Mouse (Mus musculus): ENCODE results near the gene Srebf1. TPM values are rescaled to one million over a fixed set of nuclear protein-coding genes. Genes with fewer than 3 reads are reported as not detected.

Gene Srebf1
- polyA plus RNA-seq, 1 experiment from 2014 or later = 68.7 TPM

- Histone ChIP-seq H3K36me3 (ENCODE audit: control insufficient read depth, insufficient read depth, low read length) (no peaks in the 10 kb centered on the region; the same call in 1 of the 2 replicates), H3K4me2 (ENCODE audit: low read depth, low read length, severe bottlenecking) (no peak overlapping the region), H3K9ac (ENCODE audit: low read length) (0 out of 2 replicates have a peak overlapping the region, but pooled peaks have one; percentile 2), H3K4me1 (replicated peaks; ENCODE audit: control insufficient read depth, insufficient read depth, low read length) (peaks cover 7% of the 10 kb centered on the region; the same call in 1 of the 2 replicates), H3K27me3 (ENCODE audit: control insufficient read depth, insufficient read depth, low read length) (no peaks in the 10 kb centered on the region), H3K4me3 (ENCODE audit: low read depth, low read length) (no peak overlapping the region), H3K9me3 (ENCODE audit: control insufficient read depth, low read length) (no peaks in the 10 kb centered on the region), H3K27ac (ENCODE audit: low read depth, low read length) (no peak overlapping the region; the same call in 1 of the 2 replicates)
- WGBS = 62% methylated on average over 5 of the region's 5 CpGs
- DNase-seq (ENCODE audit: low spot score) = no peak
- no peak for ATAC-seq (replicated peaks; ENCODE audit: low FRiP score)
Measured at GRCm38 (mm10) chr11:60247753-60248550, 25.6 kb upstream of the Srebf1 start.

GRCm38 (mm10) chr11:60246077-60246476 is 23.7 kb upstream of the Srebf1 start:
- DNase-seq (ENCODE audit: low spot score) = no peak
- Histone ChIP-seq H3K4me1 (replicated peaks; ENCODE audit: control insufficient read depth, insufficient read depth, low read length) (peaks cover 5% of the 10 kb centered on the region; the same call in 1 of the 2 replicates), H3K27me3 (ENCODE audit: control insufficient read depth, insufficient read depth, low read length) (no peaks in the 10 kb centered on the region), H3K9ac (ENCODE audit: low read length) (no peak overlapping the region), H3K4me3 (ENCODE audit: low read depth, low read length) (no peak overlapping the region), H3K4me2 (ENCODE audit: low read depth, low read length, severe bottlenecking) (no peak overlapping the region), H3K36me3 (ENCODE audit: control insufficient read depth, insufficient read depth, low read length) (no peaks in the 10 kb centered on the region; the same call in 1 of the 2 replicates), H3K9me3 (ENCODE audit: control insufficient read depth, low read length) (no peaks in the 10 kb centered on the region), H3K27ac (ENCODE audit: low read depth, low read length) (no peak overlapping the region)
- no peak for ATAC-seq (replicated peaks; ENCODE audit: low FRiP score)

GRCm38 (mm10) chr11:60244503-60245143 is 22.2 kb upstream of the Srebf1 start:
- DNase-seq (ENCODE audit: low spot score) = no peak
- WGBS = 75% methylated on average over 11 of the region's 11 CpGs

DNA sequence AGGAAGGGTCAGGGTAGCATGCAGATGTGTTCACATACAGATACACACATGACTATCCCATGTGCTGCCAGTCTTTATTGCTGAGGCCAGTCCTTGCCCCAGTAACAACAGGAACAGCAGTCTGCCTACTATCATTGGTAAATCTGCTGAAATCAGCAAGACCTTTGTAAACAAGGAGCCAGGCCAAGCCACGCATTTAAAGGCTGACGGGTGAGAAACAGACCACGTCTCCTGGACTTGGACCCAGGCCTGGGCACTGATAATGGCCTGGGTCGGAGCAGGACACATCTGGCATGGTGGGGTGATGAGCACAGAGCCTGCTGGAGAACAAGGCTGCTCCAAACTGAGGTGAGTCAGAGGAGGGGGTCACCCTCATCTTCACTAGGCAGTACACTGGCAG is 18.1 kb upstream of the Srebf1 start:
- Histone ChIP-seq H3K36me3 (ENCODE audit: control insufficient read depth, insufficient read depth, low read length) (no peaks in the 10 kb centered on the region), H3K9ac (ENCODE audit: low read length) (no peak overlapping the region), H3K4me2 (ENCODE audit: low read depth, low read length, severe bottlenecking) (no peak overlapping the region), H3K9me3 (ENCODE audit: control insufficient read depth, low read length) (no peaks in the 10 kb centered on the region), H3K27ac (ENCODE audit: low read depth, low read length) (no peak overlapping the region), H3K4me3 (ENCODE audit: low read depth, low read length) (no peak overlapping the region), H3K27me3 (ENCODE audit: control insufficient read depth, insufficient read depth, low read length) (no peaks in the 10 kb centered on the region), H3K4me1 (replicated peaks; ENCODE audit: control insufficient read depth, insufficient read depth, low read length) (no peaks in the 10 kb centered on the region)
- WGBS = 96% methylated on average over 4 of the region's 4 CpGs
- ATAC-seq (replicated peaks; ENCODE audit: low FRiP score) = no peak
- DNase-seq (ENCODE audit: low spot score) = no peak

More at GRCm38 (mm10) chr11:60244503-60245143, 22.2 kb upstream of the Srebf1 start:
- no peaks in the 10 kb centered on the region for H3K9me3 ChIP-seq (ENCODE audit: control insufficient read depth, low read length)
- no peak overlapping the region for H3K9ac ChIP-seq (ENCODE audit: low read length)
- no peaks in the 10 kb centered on the region; the same call in 1 of the 2 replicates for H3K36me3 ChIP-seq (ENCODE audit: control insufficient read depth, insufficient read depth, low read length)
- no peak overlapping the region for H3K4me3 ChIP-seq (ENCODE audit: low read depth, low read length)
- peaks cover 5% of the 10 kb centered on the region; the same call in 1 of the 2 replicates for H3K4me1 ChIP-seq (replicated peaks; ENCODE audit: control insufficient read depth, insufficient read depth, low read length)
- no peak for ATAC-seq (replicated peaks; ENCODE audit: low FRiP score)
- no peak overlapping the region for H3K4me2 ChIP-seq (ENCODE audit: low read depth, low read length, severe bottlenecking)
- H3K27ac ChIP-seq (ENCODE audit: low read depth, low read length) = no peak overlapping the region
- H3K27me3 ChIP-seq (ENCODE audit: control insufficient read depth, insufficient read depth, low read length) = no peaks in the 10 kb centered on the region

GRCm38 (mm10) chr11:60235351-60235750 is 13.0 kb upstream of the Srebf1 start:
- Histone ChIP-seq H3K9ac (ENCODE audit: low read length) (no peak overlapping the region), H3K4me1 (replicated peaks; ENCODE audit: control insufficient read depth, insufficient read depth, low read length) (peaks cover 2% of the 10 kb centered on the region; the same call in 1 of the 2 replicates), H3K9me3 (ENCODE audit: control insufficient read depth, low read length) (no peaks in the 10 kb centered on the region), H3K27ac (ENCODE audit: low read depth, low read length) (no peak overlapping the region), H3K36me3 (ENCODE audit: control insufficient read depth, insufficient read depth, low read length) (no peaks in the 10 kb centered on the region), H3K4me2 (ENCODE audit: low read depth, low read length, severe bottlenecking) (no peak overlapping the region), H3K4me3 (ENCODE audit: low read depth, low read length) (no peak overlapping the region), H3K27me3 (ENCODE audit: control insufficient read depth, insufficient read depth, low read length) (no peaks in the 10 kb centered on the region)
- DNase-seq (ENCODE audit: low spot score) = no peak
- 88% methylated on average over 5 of the region's 5 CpGs for WGBS
- ATAC-seq (replicated peaks; ENCODE audit: low FRiP score) = no peak

- ATAC-seq (replicated peaks; ENCODE audit: low FRiP score) = no peak
- peaks cover 2% of the 10 kb centered on the region; the same call in 1 of the 2 replicates for H3K4me1 ChIP-seq (replicated peaks; ENCODE audit: control insufficient read depth, insufficient read depth, low read length)
- 59% methylated on average over 8 of the region's 8 CpGs for WGBS
- no peak overlapping the region for H3K4me3 ChIP-seq (ENCODE audit: low read depth, low read length)
- H3K4me2 ChIP-seq (ENCODE audit: low read depth, low read length, severe bottlenecking) = no peak overlapping the region
- DNase-seq (ENCODE audit: low spot score) = no peak
- peak overlapping the region; percentile 10; the same call in 1 of the 2 replicates for H3K9ac ChIP-seq (ENCODE audit: low read length)
- H3K27me3 ChIP-seq (ENCODE audit: control insufficient read depth, insufficient read depth, low read length) = no peaks in the 10 kb centered on the region
- H3K27ac ChIP-seq (ENCODE audit: low read depth, low read length) = no peak overlapping the region
- H3K9me3 ChIP-seq (ENCODE audit: control insufficient read depth, low read length) = no peaks in the 10 kb centered on the region
- no peaks in the 10 kb centered on the region for H3K36me3 ChIP-seq (ENCODE audit: control insufficient read depth, insufficient read depth, low read length)
Measured at GRCm38 (mm10) chr11:60233235-60233634, 10.9 kb upstream of the Srebf1 start.

GRCm38 (mm10) chr11:60232441-60233058 is 10.2 kb upstream of the Srebf1 start:
- no peak for DNase-seq (ENCODE audit: low spot score)
- WGBS = 80% methylated on average over 14 of the region's 14 CpGs
- peaks cover 2% of the 10 kb centered on the region; the same call in 1 of the 2 replicates for H3K4me1 ChIP-seq (replicated peaks; ENCODE audit: control insufficient read depth, insufficient read depth, low read length)
- no peak for ATAC-seq (replicated peaks; ENCODE audit: low FRiP score)
- H3K4me2 ChIP-seq (ENCODE audit: low read depth, low read length, severe bottlenecking) = no peak overlapping the region
- H3K9ac ChIP-seq (ENCODE audit: low read length) = no peak overlapping the region
- no peak overlapping the region for H3K27ac ChIP-seq (ENCODE audit: low read depth, low read length)
- no peak overlapping the region for H3K4me3 ChIP-seq (ENCODE audit: low read depth, low read length)
- no peaks in the 10 kb centered on the region for H3K36me3 ChIP-seq (ENCODE audit: control insufficient read depth, insufficient read depth, low read length)
- H3K27me3 ChIP-seq (ENCODE audit: control insufficient read depth, insufficient read depth, low read length) = no peaks in the 10 kb centered on the region
- no peaks in the 10 kb centered on the region for H3K9me3 ChIP-seq (ENCODE audit: control insufficient read depth, low read length)

GRCm38 (mm10) chr11:60231951-60232350 is 9.6 kb upstream of the Srebf1 start:
- WGBS = 46% methylated on average over 4 of the region's 4 CpGs

More at GRCm38 (mm10) chr11:60231951-60232350, 9.6 kb upstream of the Srebf1 start:
- Histone ChIP-seq H3K4me3 (ENCODE audit: low read depth, low read length) (no peak overlapping the region), H3K9me3 (ENCODE audit: control insufficient read depth, low read length) (no peaks in the 10 kb centered on the region), H3K27ac (ENCODE audit: low read depth, low read length) (no peak overlapping the region), H3K36me3 (ENCODE audit: control insufficient read depth, insufficient read depth, low read length) (no peaks in the 10 kb centered on the region), H3K9ac (ENCODE audit: low read length) (no peak overlapping the region), H3K4me1 (replicated peaks; ENCODE audit: control insufficient read depth, insufficient read depth, low read length) (peaks cover 2% of the 10 kb centered on the region; the same call in 1 of the 2 replicates), H3K27me3 (ENCODE audit: control insufficient read depth, insufficient read depth, low read length) (no peaks in the 10 kb centered on the region), H3K4me2 (ENCODE audit: low read depth, low read length, severe bottlenecking) (no peak overlapping the region)
- ATAC-seq (replicated peaks; ENCODE audit: low FRiP score) = no peak
- no peak for DNase-seq (ENCODE audit: low spot score)
